Mouse (Mus musculus) left cerebral cortex, postnatal 14 days (tissue): ENCODE measurements at regions not wholly inside any gene's neighbourhood (a gene's known extent, or its start where the extent isn't known, plus 50 kb on each side); places are given as distances from the start of the nearest gene placed in this dataset.
"Not testable (repeated sequence)": the region's sequence is repeated elsewhere in the genome, so short reads cannot be mapped to it uniquely, and the experiment has no call there.

Experiments used
- DNase-seq, 2 experiments: peaks; one replicate each; pipeline ENCODE4 v3.0.0; 2021 to 2022; ENCODE audit warnings: low spot score in 2 of 2, mixed read lengths in 1 of 2
- intact Hi-C: fragments of 180-260 bp; cut with DNase I; formaldehyde crosslinking; loops from one replicate; pipeline ENCODE4 v1.15.1; 2025

- intact Hi-C loops, result no loop called here
- no peak for DNase-seq
Observed at GRCm38 (mm10) chr15:19778651-19779050, 670.4 kb upstream of the Cdh12 start.

- no peak for DNase-seq
- intact Hi-C loops, result no loop called here
Observed at GRCm38 (mm10) chr15:19783883-19784282, 665.2 kb upstream of the Cdh12 start.

GRCm38 (mm10) chr15:19806994-19807393, 642.1 kb upstream of the Cdh12 start:
- intact Hi-C loops, result no loop called here

GRCm38 (mm10) chr15:19813647-19814046, 635.4 kb upstream of the Cdh12 start:
- no peak for DNase-seq
- intact Hi-C loops, result no loop called here

More at GRCm38 (mm10) chr15:19806994-19807393, 642.1 kb upstream of the Cdh12 start:
- peak; percentile 11 to 13 for DNase-seq

- peak; percentile 8 to 11 for DNase-seq
Observed at GRCm38 (mm10) chr15:19856892-19857655, 592.0 kb upstream of the Cdh12 start.

GRCm38 (mm10) chr15:19857656-19858006, 591.4 kb upstream of the Cdh12 start:
- intact Hi-C loops, result no loop called here
- no peak for DNase-seq

More at GRCm38 (mm10) chr15:19856892-19857655, 592.0 kb upstream of the Cdh12 start:
- intact Hi-C loops, result not testable (repeated sequence)

- no peak for DNase-seq
- intact Hi-C loops, result no loop called here
Observed at GRCm38 (mm10) chr15:19858668-19859067, 590.4 kb upstream of the Cdh12 start.

- DNase-seq, result no peak
- intact Hi-C loops, result no loop called here
Observed at GRCm38 (mm10) chr15:19863979-19864378, 585.1 kb upstream of the Cdh12 start.

- intact Hi-C loops, result no loop called here
- DNase-seq, result no peak
Observed at GRCm38 (mm10) chr15:19866559-19866958, 582.5 kb upstream of the Cdh12 start.

- intact Hi-C loops, result no loop called here
- no peak for DNase-seq
Observed at GRCm38 (mm10) chr15:19869041-19869440, 580.0 kb upstream of the Cdh12 start.

GRCm38 (mm10) chr15:19872611-19873010, 576.5 kb upstream of the Cdh12 start:
- intact Hi-C loops, result no loop called here
- DNase-seq, result no peak
